Mouse (Mus musculus): ENCODE measurements around the gene Gm20388.

GRCm38 (mm10) chr8:121249433-121249832 is 1338.8 kb downstream of the Gm20388 start:
- TF ChIP-seq CTCF (IDR thresholded peaks at IDR 0.05; ENCODE audit: insufficient read depth, low read depth, low read length) (no peak), POLR2A (IDR thresholded peaks at IDR 0.05; ENCODE audit: insufficient read depth, low read depth, low read length) (no peak)

Data from olfactory bulb, adult 2 months (tissue).